Mouse (Mus musculus) mouse trophoblast stem cell (cell line): Measurements from ENCODE around the gene Gm9573.

Source experiments
- in situ Hi-C, 2 experiments: fragments of 300-500 bp; cut with MseI, MboI; formaldehyde crosslinking; loops; 2 replicates in 1 of 2; 3 replicates in 1 of 2; pipeline ENCODE4 v1.15.1; 2025

Gene Gm9573

DNA sequence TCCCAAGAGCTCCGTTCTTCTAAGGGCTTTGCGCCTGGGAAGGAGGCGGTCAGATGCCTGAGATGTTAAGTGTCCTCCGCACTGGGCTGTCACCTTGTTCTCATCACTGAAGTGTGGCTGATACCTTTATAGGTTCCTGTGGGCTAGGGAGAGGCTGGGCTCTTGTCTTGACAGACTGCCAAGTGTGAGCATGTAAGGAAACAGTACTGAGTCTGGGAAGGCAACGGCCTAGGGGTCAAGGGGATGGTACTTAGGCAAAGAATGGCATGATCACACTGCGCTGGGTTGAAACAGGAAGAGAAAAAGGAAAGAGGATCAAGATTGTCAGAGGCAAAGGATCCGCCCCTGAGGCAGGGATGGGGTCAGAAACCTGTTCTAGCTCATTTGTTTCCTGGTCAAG, at the start of gene Gm9573:
Gene Gm9573, minus strand, starts transcription at position 101 of the 400 bp plus-strand sequence.
- in situ Hi-C loops, result loop anchor here in 1 of 2 experiments (25.0 kb wide), 1 partner anchor 1664 kb away; the partner anchor contains the start of genes B3galt4, Rps18 and Vps52

DNA sequence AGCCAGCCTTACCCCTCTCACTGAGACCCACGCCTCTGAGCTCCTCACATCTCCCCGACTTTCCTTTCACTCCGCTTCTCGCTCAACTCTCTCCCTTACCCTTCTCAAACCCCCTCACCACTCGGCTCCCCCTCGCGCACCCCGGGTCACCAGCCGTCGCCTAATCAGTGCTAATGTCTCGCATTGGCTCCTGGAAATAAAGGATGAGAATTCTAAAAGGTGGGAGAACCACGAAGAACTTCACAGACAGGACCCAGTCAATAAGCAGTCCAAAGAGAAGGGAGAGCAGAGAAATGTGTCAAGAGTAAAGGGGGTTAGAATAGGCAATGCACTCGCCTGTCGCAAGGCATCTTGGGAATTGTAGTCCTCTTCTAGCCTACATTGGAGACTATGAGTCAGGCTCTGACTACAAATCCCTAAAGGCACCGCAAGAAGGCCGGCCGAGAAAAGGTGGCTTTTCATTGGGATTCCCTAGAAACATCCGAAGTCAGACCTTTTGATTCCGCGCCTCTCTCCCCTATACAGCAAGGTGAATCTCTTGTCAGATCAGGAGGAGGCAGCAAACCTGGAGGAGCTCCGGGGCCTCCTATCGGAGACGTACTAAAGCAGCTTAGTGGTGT, 47.1 kb upstream of the Gm9573 start, which contains the start of gene Gtf2h4:
Gene Gtf2h4, minus strand, starts transcription at position 324 of the 620 bp plus-strand sequence.
- in situ Hi-C loops, result no loop called here

DNA sequence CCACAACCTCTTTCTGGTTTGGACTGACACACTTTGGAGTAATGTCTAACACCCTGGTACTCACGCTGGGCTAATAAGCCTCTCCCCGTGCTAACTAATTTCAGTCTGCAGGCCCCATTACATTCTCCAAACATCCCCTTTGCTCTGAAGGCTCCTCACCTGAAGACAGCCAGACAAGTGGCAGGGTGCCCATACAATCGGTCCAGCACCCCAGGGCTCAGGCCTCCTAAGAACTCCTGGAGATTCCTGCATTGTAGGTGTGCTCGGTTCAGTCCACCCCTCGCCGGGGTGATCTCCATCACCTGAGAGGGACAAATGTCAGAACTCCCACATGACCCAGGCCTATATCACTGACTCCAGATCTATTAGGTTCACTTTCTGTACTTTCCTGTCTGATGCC, 46.1 kb upstream of the Gm9573 start:
- in situ Hi-C loops, result no loop called here

DNA sequence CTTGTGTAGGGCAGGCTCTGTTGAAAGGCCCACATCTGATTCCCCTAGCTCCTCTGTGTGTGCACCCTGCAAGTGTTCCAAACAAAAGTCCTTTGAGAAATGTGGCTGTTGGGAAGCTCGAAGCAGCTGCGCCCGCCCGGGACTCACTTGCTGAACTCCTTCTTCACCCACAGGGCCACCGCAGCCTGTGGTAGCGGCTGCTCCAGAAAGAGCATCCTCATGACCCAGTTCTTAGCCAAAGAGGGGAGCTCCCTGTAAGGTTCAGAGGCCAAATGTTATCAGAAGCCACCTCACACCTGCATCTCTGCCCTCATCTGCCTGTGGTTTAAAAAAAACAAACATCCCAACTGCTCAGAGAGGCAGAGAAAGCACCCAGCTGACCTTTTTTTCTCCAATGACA, 45.4 kb upstream of the Gm9573 start:
- in situ Hi-C loops, result no loop called here

DNA sequence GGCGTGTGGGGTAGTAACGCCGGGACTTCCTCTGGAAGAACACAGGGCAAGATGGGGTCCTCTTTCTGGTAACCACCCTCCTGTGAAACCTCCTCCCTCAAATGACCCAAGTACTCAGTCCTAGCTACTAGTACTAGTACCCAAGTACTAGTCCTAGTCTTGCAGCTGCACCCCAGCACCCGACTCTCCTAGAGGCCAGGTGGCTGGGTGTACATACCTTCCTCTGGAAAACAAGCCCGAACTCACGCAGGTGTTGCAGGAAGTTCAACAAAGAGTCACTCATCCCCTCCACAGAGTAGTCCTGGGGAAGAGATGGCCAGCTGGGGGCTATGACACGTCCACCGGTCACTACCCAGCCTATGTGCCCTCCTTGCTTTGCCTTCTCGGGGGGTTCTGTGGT, 43.3 kb upstream of the Gm9573 start:
- in situ Hi-C loops, result no loop called here

DNA sequence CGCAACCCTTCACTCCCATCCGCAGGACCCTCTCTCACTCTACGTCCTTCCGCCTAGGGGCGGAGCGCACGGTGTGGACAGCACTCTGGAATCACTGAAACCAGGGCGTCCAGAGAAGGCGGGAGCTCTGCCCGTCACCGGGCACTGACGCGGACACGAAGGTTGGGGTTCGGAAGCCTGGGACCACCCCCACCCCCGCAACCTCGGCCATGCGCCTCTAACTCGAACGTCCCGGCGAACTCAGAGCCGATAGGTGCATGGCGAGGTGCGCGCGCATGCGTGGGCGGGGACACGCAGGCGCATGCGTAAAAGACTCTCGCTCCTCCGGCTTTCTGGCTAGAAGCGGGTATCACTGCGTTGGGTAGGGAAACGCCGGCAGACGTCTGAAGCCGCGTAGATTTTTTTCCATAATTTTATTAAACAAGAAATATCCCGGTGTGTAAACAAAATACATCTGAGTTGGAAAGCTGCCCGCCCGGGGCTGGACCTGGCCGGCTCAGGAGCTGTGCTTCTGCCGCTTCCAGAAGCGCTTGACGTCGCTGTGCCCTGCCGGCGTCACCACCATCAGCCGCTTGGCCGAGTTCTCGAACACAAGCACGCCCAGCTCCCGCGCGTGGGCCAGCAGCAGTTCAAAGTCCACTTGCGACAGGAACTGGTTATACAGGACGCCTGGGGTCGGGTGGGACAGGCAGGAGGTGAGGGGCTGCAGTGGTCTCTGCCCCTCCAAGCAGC, 41.1 kb upstream of the Gm9573 start, which contains the start of gene Vars2:
Gene Vars2, minus strand, starts transcription at position 259 of the 732 bp plus-strand sequence.
- in situ Hi-C loops, result no loop called here

DNA sequence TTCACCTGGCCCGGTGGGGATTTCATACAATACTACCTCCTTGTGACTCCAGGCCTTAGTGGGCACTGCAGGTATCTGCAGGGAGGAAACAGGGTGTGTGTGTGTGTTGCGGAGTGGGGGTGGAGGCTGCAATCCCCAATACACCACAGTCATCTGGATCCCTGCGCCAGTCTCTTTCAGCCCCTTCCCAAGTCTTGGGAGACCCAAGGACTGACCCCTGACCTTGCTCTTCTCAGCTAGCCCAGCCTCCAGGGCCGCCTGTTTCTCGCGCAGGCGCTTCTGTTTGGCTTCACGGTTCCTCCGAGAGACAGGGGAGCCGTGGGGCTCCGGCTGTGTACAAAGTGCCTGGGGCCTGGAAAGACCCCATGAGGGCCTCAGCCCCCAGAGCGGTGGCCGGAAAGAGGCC, 40.4 kb upstream of the Gm9573 start:
- in situ Hi-C loops, result no loop called here

DNA sequence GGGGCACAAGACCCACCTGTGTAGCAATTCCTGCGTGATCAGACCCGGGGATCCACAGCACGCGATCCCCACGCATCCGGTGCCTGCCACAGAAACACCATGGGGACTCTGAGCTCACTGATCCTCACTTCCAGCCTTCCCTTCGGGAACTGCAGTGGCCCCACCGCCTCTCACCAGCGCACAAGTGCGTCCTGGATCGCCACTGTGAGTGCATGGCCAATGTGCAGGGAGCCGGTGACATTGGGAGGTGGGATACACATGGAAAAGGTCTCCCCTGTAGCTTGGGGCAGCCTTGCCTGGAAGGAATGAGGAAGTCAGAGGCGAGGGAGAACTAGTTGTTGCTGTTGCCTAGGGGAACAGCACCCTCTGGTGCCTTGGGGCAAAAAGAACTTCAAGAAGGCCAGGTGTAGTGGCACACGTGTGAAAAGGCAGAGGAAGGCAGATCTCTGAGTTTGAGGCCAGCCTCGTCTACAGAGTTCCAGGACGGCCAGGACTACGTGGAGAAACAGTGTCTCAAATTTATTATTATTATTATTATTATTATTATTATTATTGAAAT, 39.6 kb upstream of the Gm9573 start:
- in situ Hi-C loops, result no loop called here

DNA sequence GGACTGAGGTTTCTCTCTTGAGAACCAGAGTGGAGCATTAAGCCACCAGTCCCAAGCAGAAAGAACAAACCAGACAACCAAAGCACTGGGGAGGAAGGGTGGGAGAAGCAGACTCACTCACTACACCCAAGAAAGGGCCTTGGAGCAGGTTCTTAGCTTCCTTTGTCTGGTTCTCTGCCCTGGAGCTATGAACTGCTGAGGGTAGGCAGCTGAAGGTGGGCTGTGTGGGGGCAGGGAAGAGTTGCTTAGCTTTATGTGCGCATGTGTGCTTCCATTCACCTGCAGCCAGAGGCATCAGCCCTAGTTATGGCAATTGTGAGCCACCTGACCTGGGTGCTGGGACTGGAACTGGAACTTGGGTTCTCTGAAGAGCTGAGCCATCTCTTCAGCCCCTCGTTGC, 26.6 kb upstream of the Gm9573 start:
- in situ Hi-C loops, result no loop called here

DNA sequence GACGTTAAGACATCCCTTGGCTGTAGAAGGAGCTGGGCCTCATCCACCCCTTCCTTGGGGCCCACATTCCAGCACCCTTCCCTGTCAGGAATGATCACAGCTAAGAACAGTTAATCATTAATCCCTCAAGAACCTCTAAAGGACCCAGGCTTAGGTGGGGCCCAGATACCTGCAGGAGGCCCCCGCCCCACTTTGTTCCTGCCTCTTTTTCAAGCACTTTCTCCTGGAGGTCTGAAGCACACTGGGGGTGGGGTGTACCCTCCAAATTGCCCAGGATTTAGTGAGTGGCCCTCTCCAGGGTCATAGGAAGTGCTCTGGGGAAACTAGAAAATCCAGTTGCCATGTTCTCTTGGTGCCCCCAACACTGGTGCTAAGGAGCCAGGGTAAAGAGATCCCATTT, 23.0 kb upstream of the Gm9573 start:
- in situ Hi-C loops, result loop anchor here in 1 of 2 experiments (25.0 kb wide), 1 partner anchor 1687 kb away; the partner anchor contains the start of genes B3galt4, Rps18 and Vps52

DNA sequence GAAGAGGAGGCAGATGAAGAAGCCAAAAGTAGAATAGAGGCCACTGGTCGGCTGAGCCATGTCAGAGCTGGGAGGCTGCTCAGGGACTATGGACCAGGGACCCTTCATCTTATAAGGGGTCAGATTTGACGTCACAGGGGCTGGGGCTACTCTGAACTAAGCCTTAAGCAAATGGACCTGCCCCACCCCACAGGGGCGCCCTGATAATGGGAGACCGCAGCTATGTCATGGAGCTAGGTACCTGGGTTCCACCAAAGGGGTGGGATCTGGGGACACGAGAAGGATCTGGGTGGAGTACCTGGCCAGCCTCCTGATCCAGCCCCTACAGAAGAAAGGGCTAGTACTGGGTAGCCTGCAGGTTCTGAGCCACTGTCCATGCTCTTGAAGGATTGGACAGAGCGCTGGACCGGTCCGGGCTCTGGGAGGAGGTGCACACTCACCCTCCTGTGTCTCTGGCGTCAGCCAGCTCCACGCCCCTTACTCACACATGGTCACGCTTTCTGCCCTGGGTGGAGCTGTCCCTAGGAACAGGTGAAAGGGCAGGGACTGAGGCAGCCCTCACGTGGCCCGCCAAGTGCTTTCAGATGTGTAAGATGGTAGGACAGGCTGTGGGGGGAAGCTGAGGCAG, 17.3 kb upstream of the Gm9573 start, which contains the start of gene Mucl3:
Gene Mucl3, minus strand, starts transcription at position 87 of the 628 bp plus-strand sequence.
- in situ Hi-C loops, result loop anchor here in 1 of 2 experiments (25.0 kb wide), 1 partner anchor 1681 kb away; the partner anchor contains the start of genes B3galt4, Rps18 and Vps52

DNA sequence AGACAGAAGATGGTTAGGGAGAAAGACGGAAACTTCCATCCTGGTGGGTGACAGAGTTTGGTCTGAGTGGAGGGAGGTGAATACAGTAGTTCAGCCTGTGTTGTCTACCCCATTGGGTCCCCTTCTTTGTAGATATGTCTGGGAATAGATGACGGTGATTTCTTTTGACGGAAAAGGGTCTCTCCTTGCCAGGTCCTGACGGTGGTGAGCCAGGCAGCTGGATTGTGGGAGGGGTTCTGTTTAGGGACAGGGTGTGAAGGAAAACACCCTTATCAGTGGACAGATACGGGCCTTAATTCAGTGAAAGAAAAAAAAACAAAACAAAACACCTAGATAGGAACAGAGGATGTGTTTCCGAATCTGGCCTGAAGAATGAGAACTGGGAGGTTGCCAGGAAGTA, 12.9 kb upstream of the Gm9573 start:
- in situ Hi-C loops, result loop anchor here in 1 of 2 experiments (25.0 kb wide), 1 partner anchor 1677 kb away; the partner anchor contains the start of genes B3galt4, Rps18 and Vps52

DNA sequence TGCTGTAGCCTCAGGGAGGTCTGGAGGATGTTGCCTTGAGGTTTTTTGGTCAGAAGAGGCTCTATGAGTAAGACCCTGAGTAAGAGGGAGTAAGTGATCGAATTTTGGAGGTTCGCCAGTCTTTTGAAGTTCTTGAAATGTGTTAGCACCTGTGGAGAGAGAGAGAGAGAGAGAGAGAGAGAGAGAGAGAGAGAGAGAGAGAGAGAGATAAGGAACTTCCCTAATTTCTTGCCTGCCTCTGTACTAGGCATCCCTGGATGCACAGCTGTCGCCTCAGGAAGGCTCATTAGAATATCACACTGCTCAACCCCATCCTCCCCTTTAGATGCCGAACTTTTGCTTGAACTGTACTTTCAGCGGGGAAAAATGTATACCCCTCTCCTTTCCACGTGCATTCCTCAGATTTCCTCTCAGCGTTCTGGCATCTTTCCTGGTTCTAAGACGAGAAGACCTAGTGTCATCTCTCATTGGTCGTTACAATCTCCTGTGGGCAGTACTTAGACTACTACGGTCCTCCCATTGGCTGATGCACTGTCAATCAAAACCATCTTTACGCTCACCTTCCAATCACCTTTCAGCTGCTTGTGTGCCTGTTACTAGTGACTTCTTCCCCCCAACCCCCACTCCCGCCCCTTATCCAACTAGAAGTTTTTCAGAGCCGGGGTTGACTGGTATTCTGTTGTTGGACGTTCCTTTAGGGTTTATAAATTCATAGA, 12.2 kb upstream of the Gm9573 start:
- in situ Hi-C loops, result loop anchor here in 1 of 2 experiments (25.0 kb wide), 1 partner anchor 1676 kb away; the partner anchor contains the start of genes B3galt4, Rps18 and Vps52

DNA sequence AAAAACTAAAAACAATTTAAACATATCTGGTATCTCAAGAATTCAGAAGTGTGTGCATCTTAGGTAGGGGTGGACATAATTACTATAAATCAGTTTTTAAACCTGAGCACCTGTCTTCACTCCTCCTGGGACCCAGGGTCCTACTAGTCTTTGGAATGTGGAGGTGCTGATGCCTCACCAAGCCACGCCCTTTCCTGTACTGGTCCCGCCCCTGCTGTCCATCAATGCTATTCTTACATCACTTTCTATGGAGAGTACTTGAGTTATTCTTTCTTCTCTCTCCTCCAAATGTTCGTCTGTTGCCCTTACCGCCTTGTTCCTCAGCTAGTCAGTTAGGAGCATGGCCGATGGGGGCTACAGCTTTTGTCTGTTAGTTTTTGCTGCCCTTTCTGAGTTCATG, 9.9 kb upstream of the Gm9573 start:
- in situ Hi-C loops, result loop anchor here in 1 of 2 experiments (25.0 kb wide), 1 partner anchor 1674 kb away; the partner anchor contains the start of genes B3galt4, Rps18 and Vps52

DNA sequence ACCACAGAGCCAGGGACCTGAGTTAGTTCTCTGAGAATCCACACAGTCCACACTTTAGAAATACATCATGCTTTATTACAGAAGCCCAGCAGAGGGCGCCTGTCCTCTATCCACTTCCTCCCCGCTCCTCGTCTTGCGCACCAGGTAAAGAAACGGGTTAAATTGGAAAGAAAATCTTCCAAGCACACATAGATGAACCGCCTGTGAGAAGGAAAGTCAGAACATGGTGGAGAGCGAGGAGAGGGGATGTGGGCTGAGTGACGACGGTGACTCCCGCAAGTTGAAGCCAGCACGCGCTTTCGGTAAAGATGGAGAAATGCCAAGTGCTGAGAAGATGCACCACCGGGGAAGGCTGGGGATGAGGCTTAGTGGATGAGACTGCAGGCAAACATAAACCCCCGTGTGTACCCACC, 9.3 kb upstream of the Gm9573 start:
- in situ Hi-C loops, result loop anchor here in 1 of 2 experiments (25.0 kb wide), 1 partner anchor 1673 kb away; the partner anchor contains the start of genes B3galt4, Rps18 and Vps52

DNA sequence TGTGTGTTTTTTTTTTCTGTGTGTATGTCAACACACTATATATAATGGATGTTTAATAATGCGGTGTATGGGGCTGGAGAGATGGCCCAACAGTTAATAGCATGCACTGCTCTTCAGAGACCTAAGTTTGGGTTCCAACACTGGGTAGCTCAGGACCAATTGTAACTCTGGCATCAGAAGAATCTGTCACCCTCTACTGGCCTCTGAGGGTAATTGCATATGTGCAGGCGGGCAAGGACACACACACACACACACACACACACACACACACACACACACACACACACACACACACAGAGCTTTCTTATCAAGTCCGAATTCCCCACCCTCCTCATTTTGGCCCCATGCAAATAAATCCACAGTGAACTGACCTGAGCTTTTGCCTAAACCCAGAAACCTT, 8.8 kb upstream of the Gm9573 start:
- in situ Hi-C loops, result loop anchor here in 1 of 2 experiments (25.0 kb wide), 1 partner anchor 1673 kb away; the partner anchor contains the start of genes B3galt4, Rps18 and Vps52

DNA sequence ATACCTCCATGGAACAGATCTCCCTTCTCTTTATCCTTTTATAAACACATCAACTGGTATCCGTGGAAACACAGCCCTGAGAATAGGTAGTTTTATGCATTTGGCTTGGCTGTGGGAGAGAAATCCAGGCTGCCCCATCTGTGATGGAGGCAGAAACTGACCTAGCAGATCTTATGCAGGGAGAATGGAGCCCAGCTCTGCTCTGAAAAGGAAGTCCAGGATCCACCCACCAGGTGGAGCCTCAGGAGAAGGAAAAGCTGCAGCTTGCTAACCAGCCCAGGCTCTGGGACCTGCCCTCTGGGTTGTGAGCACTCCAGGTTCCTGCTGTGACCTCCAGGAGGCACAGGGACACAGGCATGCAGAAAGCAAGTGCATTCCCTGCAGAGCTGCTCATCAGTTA, 7.6 kb upstream of the Gm9573 start:
- in situ Hi-C loops, result loop anchor here (5.0 to 25.0 kb wide), 2 partner anchors 103 to 1672 kb away; partner anchors contain the start of genes B3galt4 (in 1 of the 2), Rps18 (in 1 of the 2) and Vps52 (in 1 of the 2)

DNA sequence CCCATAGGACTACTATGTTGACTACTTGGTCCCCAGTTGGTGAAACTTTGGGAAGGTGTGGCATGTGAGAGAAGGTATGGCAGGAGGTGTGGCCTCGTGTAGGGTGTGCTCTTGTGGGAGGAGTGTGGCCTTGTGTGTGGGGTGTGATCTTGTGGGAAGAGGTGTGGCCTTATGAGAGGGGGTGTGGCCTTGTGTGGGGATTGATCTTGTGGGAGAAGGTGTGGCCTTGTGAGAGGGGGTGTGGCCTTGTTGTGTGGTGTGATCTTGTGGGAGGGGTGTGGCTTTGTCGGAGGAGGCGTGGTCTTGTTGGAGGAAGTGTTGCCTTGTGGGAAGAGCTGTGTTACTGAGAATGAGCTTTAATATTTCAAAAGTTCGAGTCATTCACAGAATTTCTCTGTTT, 9.3 kb downstream of the Gm9573 start:
- in situ Hi-C loops, result no loop called here

DNA sequence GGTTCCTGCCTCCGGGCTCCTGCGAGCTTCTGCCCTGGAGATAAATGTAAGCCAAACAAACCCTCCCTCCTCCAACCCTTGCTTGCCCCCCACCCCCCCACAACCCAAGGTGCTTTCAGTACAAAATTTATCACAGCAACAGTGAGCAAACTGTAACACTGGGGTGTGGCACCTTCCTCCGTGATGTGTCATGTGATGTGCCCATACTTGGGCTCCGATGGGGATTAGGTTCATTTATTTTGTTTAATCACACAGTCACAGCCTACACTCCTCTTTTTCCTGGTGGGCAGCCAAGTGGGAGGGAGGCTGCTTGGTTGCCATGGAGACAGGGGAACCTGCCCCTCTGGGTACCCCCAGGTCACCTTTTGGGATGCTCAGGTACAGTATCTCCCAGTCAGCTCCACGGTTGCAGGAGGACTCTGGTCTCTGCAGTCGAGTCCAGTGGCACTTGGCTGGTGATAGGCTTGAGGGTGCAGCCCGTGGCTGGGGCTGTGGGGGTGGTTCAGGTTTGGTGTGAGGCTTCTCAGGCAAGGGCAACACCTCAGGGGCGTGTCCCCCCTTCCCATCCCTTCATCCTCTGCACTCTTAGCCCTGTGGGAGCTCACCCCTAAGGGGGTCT, 24.6 kb downstream of the Gm9573 start:
- in situ Hi-C loops, result no loop called here

DNA sequence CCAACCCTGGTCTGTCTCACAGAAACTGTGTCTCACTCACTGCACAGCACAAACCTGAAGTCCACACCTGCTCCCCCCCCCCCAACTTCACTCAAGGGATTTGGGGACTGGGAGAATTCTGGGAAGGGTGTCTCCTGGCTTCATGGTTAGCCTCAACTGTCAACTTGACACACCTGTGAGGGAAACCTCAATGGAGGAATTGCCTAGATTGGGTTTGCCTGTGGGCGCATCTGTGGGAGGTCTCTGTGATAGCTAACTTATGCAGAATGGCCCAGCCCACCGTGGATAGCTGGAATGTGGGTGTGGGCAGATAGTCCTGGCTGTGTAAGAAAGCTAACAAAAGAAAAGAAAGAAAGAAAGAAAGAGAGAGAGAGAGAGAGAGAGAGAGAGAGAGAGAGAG, 25.2 kb downstream of the Gm9573 start, which contains the start of gene Sfta2:
Gene Sfta2, plus strand, starts transcription at position 301 of the 400 bp plus-strand sequence.
- in situ Hi-C loops, result no loop called here
